Mouse (Mus musculus) stomach, embryonic 14.5 days (tissue): ENCODE results near the gene Krt8. TPM values are rescaled to one million over a fixed set of nuclear protein-coding genes. Genes with fewer than 3 reads are reported as not detected.

Experiments used
- ATAC-seq: fragments of 200-750 bp; cut with Nextera tagmentation; 2 replicates; pipeline ENCODE4 v1.8.0; 2017; ENCODE audit warnings: low read depth, moderate TSS enrichment; ENCODE audit not compliant: insufficient number of reproducible peaks, insufficient read depth, low FRiP score
- H3K27ac ChIP-seq: fragments of 300-500 bp; sonication (generic); 2 replicates; pipeline ENCODE4 v1.5.1; 2014; ENCODE audit warnings: mild to moderate bottlenecking, low read length, moderate library complexity, mixed read lengths
- H3K27me3 ChIP-seq: fragments of 300-500 bp; sonication (generic); 2 replicates; pipeline ENCODE4 v1.6.1; 2014; ENCODE audit warnings: low read length, control low read depth, mixed read lengths; ENCODE audit not compliant: control insufficient read depth, insufficient read depth
- H3K36me3 ChIP-seq: fragments of 300-500 bp; sonication (generic); 2 replicates; pipeline ENCODE4 v1.6.1; 2014; ENCODE audit warnings: mild to moderate bottlenecking, control low read depth, low read length, moderate library complexity, mixed read lengths; ENCODE audit not compliant: control insufficient read depth, insufficient read depth
- H3K4me1 ChIP-seq: fragments of 300-500 bp; sonication (generic); 2 replicates; pipeline ENCODE4 v1.6.1; 2014; ENCODE audit warnings: low read length, control low read depth, mixed read lengths; ENCODE audit not compliant: control insufficient read depth, insufficient read depth
- H3K4me2 ChIP-seq: fragments of 300-500 bp; sonication (generic); replicated peaks from 2 replicates; pipeline ENCODE4 v1.6.1; 2014; ENCODE audit warnings: low read depth, low read length, control low read depth
- H3K4me3 ChIP-seq: fragments of 300-500 bp; sonication (generic); 2 replicates; pipeline ENCODE4 v1.5.1; 2014; ENCODE audit warnings: low read depth, low read length, control low read depth
- H3K9ac ChIP-seq: fragments of 300-500 bp; sonication (generic); replicated peaks from 2 replicates; pipeline ENCODE4 v1.6.1; 2014; ENCODE audit warnings: low read depth, mild to moderate bottlenecking, control low read depth, low read length, moderate library complexity, mixed read lengths
- H3K9me3 ChIP-seq: fragments of 300-500 bp; sonication (generic); 2 replicates; pipeline ENCODE4 v1.6.1; 2016; ENCODE audit warnings: low read depth, low read length, control low read depth; ENCODE audit not compliant: control insufficient read depth
- WGBS: fragments of 180-500 bp; shearing (Covaris S2); extraction: QIAGEN DNeasy Blood & Tissue Kit; methylation state at CpG from one replicate; pipeline ENCODE4 v1.1.7; 2014; 5-methylcytosine and 5-hydroxymethylcytosine counted together
- polyA plus RNA-seq: library from polyadenylated mRNA; unstranded; fragments of >200 nt; fragmentation: Nextera tagmentation; extraction: Ambion mirVana; gene quantifications from 2 replicates; pipeline ENCODE4 v1.2.1, GENCODE M21; 2014

Krt8 gene
- polyA plus RNA-seq, 1 experiment from 2014 or later, result 707 TPM

- no peak overlapping the region for H3K4me3 ChIP-seq
- H3K36me3 ChIP-seq, result no peaks in the 10 kb centered on the region; the same call in 1 of the 2 replicates
- ATAC-seq, result no peak
- no peaks in the 10 kb centered on the region; the same call in 1 of the 2 replicates for H3K4me1 ChIP-seq
- H3K27me3 ChIP-seq, result no peaks in the 10 kb centered on the region
- H3K4me2 ChIP-seq, result no peak overlapping the region
- 51% methylated on average over 16 of the region's 16 CpGs for WGBS
- H3K27ac ChIP-seq, result no peak overlapping the region
- no peak overlapping the region for H3K9ac ChIP-seq
- no peaks in the 10 kb centered on the region for H3K9me3 ChIP-seq
Observed at GRCm38 (mm10) chr15:102034121-102035053, 30.1 kb upstream of the Krt8 start.

GRCm38 (mm10) chr15:102028040-102028439, 23.8 kb upstream of the Krt8 start, which contains the start of gene Krt18:
Gene Krt18 (plus strand): TSS chr15:102028180.
- 1% methylated on average over 28 of the region's 28 CpGs for WGBS
- peak; percentile 48 for ATAC-seq

GRCm38 (mm10) chr15:102026430-102026829, 22.1 kb upstream of the Krt8 start:
- Histone ChIP-seq H3K27me3 (no peaks in the 10 kb centered on the region), H3K36me3 (no peaks in the 10 kb centered on the region; the same call in 1 of the 2 replicates), H3K9ac (no peak overlapping the region), H3K4me2 (no peak overlapping the region), H3K27ac (peak overlapping the region; percentile 48; the same call in 1 of the 2 replicates), H3K4me3 (no peak overlapping the region), H3K9me3 (no peaks in the 10 kb centered on the region), H3K4me1 (peaks cover 21% of the 10 kb centered on the region)
- 11% methylated on average over 12 of the region's 12 CpGs for WGBS
- ATAC-seq, result peak; percentile 37

More at GRCm38 (mm10) chr15:102028040-102028439, 23.8 kb upstream of the Krt8 start, which contains the start of gene Krt18:
- H3K4me1 ChIP-seq, result peaks cover 17% of the 10 kb centered on the region
- H3K27ac ChIP-seq, result peak within 1 kb of the TSS; percentile 58
- H3K9ac ChIP-seq, result peak within 1 kb of the TSS; percentile 48
- H3K27me3 ChIP-seq, result no peaks in the 10 kb centered on the region
- peak within 1 kb of the TSS; percentile 35 for H3K4me3 ChIP-seq
- peak within 1 kb of the TSS; percentile 42 for H3K4me2 ChIP-seq
- no peaks in the 10 kb centered on the region; the same call in 1 of the 2 replicates for H3K36me3 ChIP-seq
- no peaks in the 10 kb centered on the region for H3K9me3 ChIP-seq

GRCm38 (mm10) chr15:102025136-102025872, 21.0 kb upstream of the Krt8 start:
- peak overlapping the region; percentile 83 for H3K27ac ChIP-seq
- peak; percentile 40; the same call in 1 of the 2 replicates for ATAC-seq
- peak overlapping the region; percentile 42 for H3K4me2 ChIP-seq
- no peaks in the 10 kb centered on the region; the same call in 1 of the 2 replicates for H3K36me3 ChIP-seq
- H3K9ac ChIP-seq, result 0 out of 2 replicates have a peak overlapping the region, but pooled peaks have one; percentile 21
- 7% methylated on average over 22 of the region's 22 CpGs for WGBS
- H3K4me1 ChIP-seq, result peaks cover 21% of the 10 kb centered on the region
- H3K27me3 ChIP-seq, result no peaks in the 10 kb centered on the region
- peak overlapping the region; percentile 4; the same call in 1 of the 2 replicates for H3K4me3 ChIP-seq
- H3K9me3 ChIP-seq, result no peaks in the 10 kb centered on the region

GRCm38 (mm10) chr15:102023888-102024287, 19.6 kb upstream of the Krt8 start:
- Histone ChIP-seq H3K36me3 (no peaks in the 10 kb centered on the region), H3K4me2 (no peak overlapping the region), H3K27ac (peak overlapping the region; percentile 77; the same call in 1 of the 2 replicates), H3K9me3 (no peaks in the 10 kb centered on the region), H3K4me1 (peaks cover 21% of the 10 kb centered on the region), H3K27me3 (no peaks in the 10 kb centered on the region), H3K9ac (no peak overlapping the region), H3K4me3 (no peak overlapping the region)
- no peak for ATAC-seq
- 56% methylated on average over 8 of the region's 8 CpGs for WGBS

- H3K27ac ChIP-seq, result peak overlapping the region; percentile 21; the same call in 1 of the 2 replicates
- peaks cover 21% of the 10 kb centered on the region for H3K4me1 ChIP-seq
- no peaks in the 10 kb centered on the region for H3K36me3 ChIP-seq
- H3K9me3 ChIP-seq, result no peaks in the 10 kb centered on the region
- ATAC-seq, result no peak
- WGBS, result 31% methylated on average over 8 of the region's 8 CpGs
- no peak overlapping the region for H3K4me2 ChIP-seq
- H3K9ac ChIP-seq, result no peak overlapping the region
- no peaks in the 10 kb centered on the region for H3K27me3 ChIP-seq
- no peak overlapping the region for H3K4me3 ChIP-seq
Observed at GRCm38 (mm10) chr15:102022481-102022880, 18.2 kb upstream of the Krt8 start.

- Histone ChIP-seq H3K27me3 (no peaks in the 10 kb centered on the region), H3K4me3 (no peak overlapping the region), H3K36me3 (no peaks in the 10 kb centered on the region), H3K9me3 (no peaks in the 10 kb centered on the region), H3K4me1 (peaks cover 16% of the 10 kb centered on the region), H3K27ac (peak overlapping the region; percentile 93; the same call in 1 of the 2 replicates), H3K4me2 (no peak overlapping the region), H3K9ac (no peak overlapping the region)
- peak; percentile 39 for ATAC-seq
- 15% methylated on average over 7 of the region's 7 CpGs for WGBS
Observed at GRCm38 (mm10) chr15:102017918-102018463, 13.7 kb upstream of the Krt8 start.

GRCm38 (mm10) chr15:102016787-102017186, 12.5 kb upstream of the Krt8 start:
- Histone ChIP-seq H3K9ac (no peak overlapping the region), H3K36me3 (no peaks in the 10 kb centered on the region), H3K27me3 (no peaks in the 10 kb centered on the region), H3K27ac (peak overlapping the region; percentile 93), H3K4me3 (no peak overlapping the region), H3K4me1 (peaks cover 14% of the 10 kb centered on the region), H3K4me2 (peak overlapping the region; percentile 20; the same call in 1 of the 2 replicates), H3K9me3 (no peaks in the 10 kb centered on the region)
- 20% methylated on average over 7 of the region's 7 CpGs for WGBS
- peak; percentile 64 for ATAC-seq
